Mouse (Mus musculus) layer of hippocampus, adult 9-11 months (tissue): Measurements from ENCODE around the gene Sfi1.
A peak's percentile ranks its signal among the peaks of the same experiment; 100 is the strongest.
"Not testable (repeated sequence)": the region's sequence is repeated elsewhere in the genome, so short reads cannot be mapped to it uniquely, and the experiment has no call there.

Experiments used
- DNase-seq: peaks from one replicate; pipeline ENCODE4 v3.0.0; 2022

Sfi1 gene

DNA sequence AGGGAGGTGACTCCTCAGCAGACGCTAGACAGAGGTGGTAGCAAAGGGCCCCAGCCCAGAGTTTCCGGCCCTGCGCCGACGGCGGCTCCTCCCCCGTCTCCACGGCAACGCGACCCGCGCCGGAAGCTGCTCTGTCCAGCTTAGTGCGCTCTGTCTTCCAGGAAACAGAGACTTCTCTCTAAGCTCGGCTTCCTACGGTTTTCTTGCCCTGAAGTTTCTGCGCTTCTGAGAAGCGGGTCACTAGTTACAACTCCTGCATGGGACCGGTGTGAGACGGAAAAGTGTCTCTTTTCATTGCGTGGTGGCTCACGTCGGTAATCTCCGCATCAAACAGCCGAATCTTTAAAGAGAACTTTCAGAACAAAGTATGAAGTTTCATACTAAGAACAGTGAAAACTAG is at the start of gene Sfi1:
Gene Sfi1 (minus strand): TSS at position 101 of the 400 bp plus-strand sequence.
- DNase-seq = no peak

DNA sequence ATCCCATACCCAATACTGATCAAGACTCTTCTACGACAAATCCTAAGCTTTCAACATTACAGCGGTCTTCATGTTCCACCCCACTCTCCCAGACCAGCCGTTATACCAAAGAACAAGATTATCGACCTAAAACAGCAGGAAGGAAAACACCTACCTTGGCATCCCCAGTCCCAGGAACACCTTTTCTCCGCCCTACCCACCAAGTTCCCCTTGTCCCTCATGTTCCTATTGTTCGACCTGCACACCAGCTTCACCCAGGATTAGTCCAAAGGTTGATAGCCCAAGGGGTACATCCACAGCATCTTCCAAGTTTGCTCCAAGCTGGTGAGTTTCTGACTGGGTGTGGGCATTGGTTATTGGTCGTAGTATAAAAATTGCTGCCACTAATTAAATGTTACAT is 49.1 kb upstream of the Sfi1 start:
- no peak for DNase-seq

DNA sequence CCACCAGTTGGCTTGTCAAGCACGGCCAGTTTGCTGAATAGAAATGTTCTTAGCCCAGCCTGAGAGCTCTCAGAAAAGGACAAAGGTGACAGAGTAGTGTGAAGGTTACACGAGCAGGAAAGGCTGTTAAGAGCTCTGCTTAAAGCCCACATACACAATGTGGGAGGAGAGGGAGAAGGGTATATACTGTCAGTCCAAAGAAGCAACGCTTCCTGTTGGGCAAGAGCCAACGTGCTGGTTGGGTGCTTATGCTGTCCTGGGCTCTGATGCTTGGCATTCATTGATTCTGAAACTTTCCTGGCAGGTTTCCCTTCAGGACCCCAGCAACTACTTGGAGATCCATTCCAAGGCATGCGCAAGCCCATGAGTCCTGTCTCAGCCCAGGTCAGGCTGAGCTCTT is 42.0 kb upstream of the Sfi1 start:
- DNase-seq = no peak

DNA sequence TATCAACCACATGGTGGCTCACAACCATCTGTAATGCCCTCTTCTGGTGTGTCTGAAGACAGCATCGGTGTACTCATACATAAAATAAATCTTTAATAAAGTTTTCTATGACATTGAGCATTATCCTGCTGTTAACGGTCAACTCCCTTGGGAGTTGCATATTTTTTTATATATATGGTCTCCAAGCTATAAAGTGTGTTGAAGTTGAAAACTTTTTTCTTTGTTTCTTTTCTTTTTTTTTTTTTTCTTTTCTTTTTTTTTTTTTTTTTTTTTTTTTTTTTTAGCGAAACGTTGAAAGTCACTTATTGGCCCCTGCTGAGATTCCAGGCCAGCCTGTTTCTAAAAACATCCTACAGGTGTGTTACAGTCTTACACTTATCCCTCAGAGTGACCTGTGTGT is 40.4 kb upstream of the Sfi1 start:
- DNase-seq = no peak

DNA sequence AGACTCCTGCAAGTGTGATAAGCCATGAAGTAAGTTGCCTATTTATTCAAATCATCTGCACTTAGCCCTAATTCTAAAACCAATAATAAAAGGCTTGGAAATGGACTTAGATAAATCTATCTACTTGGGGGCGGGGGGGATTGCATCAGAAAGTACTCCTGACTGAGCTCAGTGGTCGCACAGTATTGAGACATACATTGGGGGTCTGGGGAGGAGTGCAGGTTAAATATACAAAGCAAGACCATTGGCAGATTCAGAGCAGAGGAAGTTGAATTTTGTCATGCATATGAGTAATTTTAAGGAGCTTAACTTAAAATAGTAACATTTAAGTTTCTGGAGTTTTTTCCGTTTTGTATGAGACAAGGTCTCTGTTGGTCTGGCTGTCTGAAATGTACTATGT is 39.0 kb upstream of the Sfi1 start:
- DNase-seq = no peak

DNA sequence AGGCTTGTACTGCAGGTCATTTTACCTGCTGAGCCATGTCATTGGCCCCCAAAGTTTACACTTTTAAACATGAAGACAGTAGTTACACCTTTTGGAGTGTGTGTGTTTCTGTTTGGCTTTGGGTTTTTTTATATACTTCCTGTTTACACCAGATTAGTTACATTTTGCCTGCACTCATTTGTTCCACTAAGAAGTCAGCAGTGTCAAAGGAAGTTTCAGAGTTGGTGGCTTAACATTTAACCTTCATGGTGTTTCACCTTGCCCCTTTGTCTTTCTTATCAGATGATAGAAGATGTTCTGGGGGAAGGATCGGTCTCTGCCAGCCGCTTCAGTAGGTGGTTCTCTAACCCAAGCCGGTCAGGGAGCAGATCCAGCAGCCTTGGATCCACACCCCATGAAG is 33.9 kb upstream of the Sfi1 start:
- no peak for DNase-seq

DNA sequence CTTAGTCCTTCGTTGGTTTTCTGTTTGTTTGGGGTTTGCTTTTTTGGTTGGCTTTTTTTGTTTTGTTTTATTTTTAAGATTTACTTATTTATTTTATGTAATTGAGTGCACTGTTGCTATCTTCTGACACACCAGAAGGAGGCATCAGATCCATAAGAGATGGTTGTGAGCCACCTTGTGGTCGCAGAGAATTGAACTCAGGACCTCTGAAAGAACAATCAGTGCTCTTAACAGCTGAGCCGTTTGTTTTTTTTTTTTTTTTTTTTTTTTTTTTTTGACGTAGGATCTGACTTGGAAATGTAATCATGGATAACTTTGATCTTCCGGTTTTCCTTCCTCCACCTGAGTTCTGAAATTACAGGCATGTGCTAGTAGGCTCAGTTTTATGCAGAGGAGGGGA is 29.8 kb upstream of the Sfi1 start:
- DNase-seq = no peak

DNA sequence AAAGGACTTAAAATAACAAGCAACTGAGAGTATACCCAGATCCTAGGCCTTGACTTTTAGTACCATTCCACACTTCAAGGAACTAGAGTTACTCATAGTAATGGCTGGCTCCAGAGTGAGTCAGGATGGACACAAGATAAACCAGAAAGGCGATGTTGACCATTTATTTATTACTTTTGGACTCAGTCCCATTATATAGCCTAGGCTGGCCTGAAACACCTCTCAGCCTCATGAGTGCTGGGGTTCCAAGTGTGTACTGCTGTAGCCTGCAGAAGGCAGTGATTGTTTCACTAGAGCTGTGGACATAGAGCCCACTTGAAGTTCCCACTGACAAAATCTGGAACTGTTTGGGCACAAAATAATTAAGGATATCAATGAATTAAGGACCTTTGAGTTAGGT is 19.3 kb upstream of the Sfi1 start:
- no peak for DNase-seq

DNA sequence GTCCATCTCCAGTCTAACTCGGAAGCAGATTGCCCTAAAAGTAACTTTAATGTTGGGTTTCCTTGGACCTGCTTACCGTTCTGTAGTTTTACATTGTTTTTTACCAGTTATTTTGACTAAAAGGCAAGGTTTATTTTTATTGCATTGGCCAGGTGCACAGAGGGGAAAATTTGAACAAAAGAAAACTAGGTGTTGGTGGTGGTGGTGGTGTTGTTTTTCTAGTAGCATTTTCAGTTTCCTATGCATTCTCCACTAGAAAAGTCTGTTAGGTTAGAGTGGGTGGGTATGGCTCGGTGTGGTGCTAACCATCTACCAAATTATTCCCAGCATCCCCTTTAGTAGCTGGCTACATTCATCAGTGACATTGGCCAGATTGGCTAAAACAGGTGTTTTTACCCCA is 13.5 kb upstream of the Sfi1 start:
- no peak for DNase-seq

DNA sequence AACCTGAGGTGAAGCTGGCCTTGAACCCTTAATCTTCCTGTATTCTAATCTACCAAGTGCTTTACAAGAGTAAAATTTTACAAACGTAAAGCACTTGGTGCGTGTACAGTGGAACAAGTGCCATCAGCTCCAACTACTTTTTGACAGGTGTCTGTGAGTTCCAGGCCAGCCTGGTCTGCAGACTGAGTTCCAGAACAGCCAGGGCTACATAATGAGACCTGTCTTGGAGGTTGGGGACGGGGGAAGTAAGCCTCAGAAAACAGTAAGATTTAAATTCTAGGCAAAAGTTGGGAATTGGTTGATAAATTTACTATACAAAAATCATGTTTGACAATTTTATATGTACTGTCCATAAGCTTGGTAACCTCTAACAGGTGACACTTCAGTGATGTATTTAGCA is 11.9 kb upstream of the Sfi1 start:
- DNase-seq = no peak

DNA sequence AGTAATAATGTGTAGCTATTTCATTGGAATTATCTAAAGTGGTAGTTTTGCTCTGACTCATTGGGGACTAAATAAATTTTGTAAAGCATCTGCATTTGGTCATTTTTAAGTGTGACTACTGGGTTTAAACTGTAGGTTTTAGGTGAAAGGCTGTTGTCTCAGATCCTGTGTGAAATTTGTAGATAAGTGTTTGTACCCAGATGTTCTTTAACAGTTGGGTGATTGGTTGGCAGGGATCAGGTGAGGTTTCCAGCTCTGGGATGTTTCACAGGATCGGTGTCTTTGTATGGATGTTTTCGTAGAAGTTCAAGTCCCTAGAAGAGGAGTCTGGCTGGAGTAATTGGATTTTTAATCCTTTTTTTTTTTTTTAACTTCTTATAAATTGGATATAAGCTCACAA is 10.5 kb upstream of the Sfi1 start:
- DNase-seq = no peak

DNA sequence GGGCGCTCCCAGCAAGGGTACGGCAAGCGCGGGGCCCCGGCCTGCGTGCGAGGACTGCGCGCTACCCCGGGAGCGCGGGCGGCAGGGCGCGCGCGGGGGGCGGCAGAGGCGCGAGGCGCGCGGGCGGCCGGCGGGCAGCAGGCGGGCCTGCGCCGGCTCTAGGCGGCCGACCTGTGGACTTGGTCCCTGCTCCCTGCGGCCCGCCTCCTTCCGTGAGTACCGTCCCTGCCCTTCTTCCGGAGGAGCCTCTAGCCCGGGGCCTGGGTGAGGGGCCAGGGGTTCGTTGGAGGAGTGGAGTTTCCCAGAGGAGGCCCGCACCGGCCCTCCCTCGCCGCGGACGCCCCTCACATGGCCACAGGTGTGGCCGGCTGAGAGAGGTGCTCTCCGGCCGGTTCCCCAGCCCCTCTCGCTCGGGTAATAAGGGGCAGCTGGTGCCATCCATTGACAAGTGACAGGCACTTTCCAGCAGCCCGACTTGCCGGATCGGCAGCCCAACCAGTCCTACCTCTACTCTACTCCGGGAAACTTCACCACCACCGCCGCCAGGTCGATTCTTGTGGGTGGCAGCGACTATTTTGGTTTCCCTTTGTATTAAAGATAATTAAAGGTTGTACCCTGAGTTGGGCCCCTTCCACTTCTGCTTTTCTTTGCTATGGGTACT is 9.6 kb upstream of the Sfi1 start:
- peak; percentile 22 for DNase-seq

DNA sequence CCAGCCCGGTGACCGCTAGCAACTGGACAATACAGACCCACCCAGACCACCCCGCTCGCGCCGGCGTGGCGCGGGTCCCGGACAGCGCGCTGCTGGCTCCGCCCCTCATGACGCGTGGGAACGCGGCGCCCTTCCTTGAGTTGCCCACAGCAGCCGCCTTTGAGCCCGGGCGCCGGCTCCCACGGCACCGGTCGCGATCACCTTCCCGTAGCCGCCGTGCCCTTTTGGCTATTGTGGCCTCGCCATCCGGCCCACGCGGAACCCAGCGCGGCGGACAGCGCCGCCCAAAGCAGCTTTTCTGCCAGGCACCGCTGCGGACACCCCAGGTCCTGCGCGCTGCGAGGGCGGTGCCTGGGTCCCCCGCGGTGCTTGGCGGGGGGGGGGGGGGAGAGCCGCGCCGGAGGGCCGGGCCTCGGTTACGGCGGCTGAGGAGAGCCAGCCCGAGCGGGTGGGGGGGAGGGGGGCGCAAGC is 9.0 kb upstream of the Sfi1 start, which contains the start of gene Eif4enif1:
Gene Eif4enif1 (plus strand): TSS at position 162 of the 471 bp plus-strand sequence.
- DNase-seq = peak; percentile 91

DNA sequence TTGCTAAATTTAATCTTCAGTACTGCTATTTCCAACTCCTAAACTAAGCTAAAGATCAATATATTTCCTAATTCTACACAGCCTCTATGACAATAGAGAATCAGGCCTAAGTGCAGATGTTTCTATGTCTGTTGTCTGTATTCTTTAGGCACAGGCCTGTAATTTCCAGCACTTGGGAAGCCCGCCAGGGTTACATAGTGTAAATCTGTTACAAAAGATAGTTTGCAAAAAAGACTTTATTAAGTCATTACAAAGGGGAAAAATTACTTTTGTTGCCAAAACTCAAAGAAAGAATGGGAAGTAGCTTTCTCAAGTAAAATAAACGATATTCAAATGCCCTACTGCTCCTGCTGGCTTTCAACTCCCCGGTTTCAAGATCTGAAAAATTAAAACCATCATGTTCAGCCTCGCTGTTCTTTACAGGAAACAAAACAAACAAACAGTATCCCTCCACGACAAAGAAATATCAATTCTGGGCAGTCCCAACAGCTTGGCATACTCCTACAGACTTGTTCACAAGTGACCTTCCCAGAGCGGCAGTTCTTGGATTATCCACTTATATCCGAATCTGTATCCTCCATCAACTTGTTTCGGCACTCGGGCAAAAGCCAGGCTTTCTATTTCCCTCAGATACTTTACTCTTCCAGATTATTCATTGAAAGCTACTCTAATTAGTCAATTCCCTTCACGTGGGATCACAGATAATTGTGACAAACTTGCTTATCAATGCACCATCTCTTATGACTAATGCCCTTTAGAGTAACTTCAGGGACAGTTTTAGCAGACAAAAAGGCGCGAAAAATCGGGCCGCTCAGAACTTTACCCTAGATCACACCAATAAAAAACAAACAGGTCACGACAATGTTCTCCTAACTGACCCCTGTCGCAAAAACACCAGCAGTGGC is 8.3 kb upstream of the Sfi1 start:
- no peak for DNase-seq

DNA sequence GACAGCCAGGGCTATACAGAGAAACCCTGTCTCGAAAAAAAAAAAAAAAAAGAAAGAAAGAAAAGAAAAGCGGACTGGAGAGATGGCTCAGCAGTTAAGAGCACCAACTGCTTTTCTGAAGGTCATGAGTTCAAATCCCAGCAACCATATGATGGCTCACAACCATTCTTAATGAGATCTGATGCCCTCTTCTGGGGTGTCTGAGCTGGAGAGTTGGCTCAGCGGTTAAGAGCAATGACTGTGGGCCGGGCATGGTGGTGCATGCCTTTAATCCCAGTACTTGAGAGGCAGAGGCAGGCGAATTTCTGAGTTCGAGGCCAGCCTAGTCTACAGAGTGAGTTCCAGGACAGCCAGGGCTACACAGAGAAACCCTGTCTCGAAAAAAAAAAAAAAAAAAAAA is 7.4 kb upstream of the Sfi1 start:
- not testable (repeated sequence) for DNase-seq

DNA sequence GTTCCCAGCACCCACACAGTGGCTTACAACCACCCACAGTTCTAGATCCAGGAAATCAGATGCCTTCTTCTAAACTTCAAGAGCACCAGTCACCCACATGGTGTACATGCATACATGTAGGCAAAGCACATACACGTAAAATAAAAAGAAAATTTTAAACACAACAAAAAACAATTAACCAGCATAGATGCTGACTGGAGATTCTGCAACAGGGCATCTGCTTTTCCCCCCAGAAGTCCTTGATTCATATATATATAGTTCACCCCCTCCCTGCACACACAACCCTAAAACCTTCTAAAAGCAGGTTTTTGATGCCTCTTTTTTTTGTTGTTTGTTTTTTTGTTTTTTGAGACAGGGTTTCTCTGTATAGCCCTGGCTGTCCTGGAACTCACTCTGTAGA is 10.6 kb downstream of the Sfi1 start:
- not testable (repeated sequence) for DNase-seq

DNA sequence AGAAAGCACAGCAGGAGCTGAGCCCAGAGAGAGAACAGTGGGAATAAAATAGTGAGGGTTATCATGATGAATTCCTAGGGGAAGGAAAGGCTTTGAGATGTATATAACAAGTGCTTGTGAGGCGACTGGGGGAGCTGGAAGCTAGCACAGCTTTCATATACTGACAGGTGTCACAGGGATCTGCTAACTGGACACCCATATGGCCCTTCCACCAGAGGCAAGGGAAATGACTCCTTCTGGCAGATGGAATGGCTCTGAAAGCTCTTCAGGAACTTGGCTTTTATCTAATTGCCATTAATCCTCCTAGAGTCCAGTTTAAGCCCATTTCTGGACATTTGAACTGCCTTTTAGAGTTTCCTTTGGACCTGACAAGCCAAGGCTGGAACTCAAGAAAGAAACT is 11.3 kb downstream of the Sfi1 start:
- not testable (repeated sequence) for DNase-seq

DNA sequence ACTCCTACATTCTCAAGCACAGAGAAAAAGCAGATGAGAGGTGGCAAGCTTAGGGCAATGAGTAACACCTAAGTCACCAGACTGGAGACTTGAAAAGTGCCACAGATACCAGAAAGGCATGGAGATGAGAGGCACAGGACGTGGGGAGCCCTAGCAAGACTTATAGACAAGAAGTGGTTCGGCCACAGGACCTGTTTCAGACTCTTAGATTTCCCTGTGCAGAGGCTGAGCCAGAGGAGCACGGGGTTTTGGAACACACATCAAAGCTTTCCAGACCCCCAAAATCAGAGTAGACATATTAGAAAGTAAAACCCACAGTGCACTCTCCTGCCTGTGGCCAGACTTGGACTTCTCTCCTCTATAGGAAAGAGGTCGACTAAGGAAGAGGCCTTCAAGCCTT is 12.0 kb downstream of the Sfi1 start:
- DNase-seq = peak; percentile 81

DNA sequence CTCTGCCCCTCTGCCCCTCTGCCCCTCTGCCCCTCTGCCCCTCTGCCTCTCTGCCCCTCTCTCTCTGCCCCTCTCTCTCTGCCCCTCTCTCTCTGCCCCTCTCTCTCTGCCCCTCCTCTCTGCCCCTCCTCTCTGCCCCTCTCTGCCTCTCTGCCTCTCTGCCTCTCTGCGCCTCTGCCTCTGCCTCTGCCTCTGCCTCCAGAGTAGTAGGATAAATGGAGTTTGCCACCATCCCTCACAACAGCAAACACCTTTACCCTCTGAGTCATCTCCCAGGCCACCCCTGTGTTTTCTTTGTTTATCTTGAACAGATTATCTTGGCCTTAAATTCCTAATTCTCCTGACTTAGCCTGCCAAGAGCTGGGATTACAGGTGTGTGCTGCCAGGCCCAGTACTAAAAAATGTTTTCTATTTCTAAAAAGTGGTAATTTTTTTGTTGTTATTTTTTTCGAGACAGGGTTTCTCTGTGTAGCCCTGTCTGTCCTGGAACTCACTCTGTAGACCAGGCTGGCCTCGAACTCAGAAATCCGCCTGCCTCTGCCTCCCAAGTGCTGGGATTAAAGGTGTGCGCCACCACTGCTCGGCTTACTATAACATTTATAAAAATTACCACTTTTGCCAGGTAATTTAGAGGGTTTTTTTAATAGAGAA is 12.6 kb downstream of the Sfi1 start:
- DNase-seq = not testable (repeated sequence)

DNA sequence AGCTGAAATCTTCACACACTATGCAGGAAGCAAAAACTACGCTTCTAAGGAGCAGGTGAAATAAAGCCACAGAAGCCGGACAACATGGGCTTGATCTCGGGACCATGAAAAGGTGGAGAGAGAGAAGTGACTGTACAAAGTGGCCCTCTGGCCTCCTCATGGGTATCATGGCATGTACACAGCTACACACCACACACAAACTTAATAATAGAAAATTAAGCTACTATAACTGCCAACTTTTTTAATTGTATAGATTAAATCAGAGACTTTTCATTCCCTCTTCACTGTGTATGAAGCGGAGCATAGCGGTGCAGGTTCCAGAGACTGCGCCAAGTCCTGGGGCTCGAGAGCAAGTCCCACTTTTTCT is 13.6 kb downstream of the Sfi1 start:
- DNase-seq = not testable (repeated sequence)

DNA sequence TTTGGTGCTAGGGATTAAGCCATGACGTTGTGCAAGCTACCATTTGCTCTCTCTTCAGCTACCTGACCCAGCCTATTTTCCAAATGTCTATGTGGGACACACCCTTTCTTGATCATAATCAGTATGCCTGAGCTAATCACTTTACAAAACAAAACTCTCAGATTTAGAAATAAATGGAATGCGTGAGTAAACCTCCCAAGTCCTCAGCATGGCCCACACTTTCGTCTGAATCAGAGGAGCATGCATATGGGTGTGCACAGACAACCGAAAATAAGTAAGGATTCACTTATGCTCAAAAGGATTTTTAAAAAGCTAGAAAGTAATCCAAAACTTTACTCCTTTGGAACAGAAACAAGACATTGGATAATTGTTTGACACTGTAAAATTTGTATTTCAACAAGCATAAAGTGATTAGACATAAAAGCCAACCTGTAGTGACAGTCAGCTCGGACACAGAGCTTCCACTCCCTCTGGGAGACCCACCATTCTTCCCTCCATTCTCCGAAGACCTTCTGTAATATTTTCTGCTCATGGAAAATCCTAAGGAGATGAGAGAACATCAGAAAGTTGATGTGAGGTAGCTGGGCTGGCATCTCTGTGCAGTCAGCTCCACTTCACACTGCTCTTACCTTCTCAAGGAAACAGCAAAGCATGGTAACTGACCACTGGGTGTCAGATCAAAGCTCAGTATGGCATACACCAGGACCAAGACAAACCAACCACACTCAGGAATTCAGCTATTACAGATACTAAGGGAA is 14.1 kb downstream of the Sfi1 start:
- not testable (repeated sequence) for DNase-seq

DNA sequence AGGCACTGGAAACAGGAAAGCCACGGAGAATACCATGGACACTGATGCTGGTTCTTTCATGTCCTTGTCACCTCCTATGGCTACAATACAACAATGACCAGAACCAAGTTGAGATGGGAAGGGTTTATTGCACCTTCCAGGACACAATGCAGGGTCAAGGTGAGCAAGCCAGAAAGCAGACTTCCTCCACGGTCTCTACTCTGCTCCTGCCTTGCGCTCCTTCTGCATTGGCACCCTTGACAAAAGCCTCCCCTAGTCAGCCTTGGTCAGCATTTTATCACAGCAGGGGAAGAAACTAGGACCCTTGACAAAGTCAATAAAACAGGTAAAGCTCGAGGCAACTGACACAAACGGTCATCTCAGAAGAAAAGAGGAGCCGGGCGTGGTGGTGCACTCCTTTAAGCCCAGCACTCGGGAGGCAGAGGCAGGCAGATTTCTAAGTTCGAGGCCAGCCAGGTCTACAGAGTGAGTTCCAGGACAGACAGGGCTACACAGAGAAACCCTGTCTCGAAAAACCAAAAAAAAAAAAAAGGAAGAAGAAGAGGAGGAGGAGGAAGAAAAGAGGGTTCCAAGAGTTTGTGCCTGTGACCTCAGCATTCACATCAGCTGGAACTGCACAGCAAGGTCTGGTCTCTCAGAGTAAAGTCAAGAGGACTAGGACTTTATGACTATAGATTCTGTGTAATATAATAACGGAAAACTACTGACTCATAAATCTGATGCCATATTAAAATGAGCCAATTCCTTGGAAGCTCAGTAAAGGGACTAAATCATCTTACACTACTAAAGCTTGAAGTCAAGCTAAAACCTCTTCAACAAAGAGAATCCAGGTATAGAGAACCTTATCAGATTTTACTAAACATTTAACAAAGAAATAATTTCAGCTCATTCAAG is 19.6 kb downstream of the Sfi1 start:
- DNase-seq = peak; percentile 78
